Mouse (Mus musculus) heart, adult 2 months (tissue): ENCODE measurements around the gene Vmn1r32.

Experiments used
- CTCF ChIP-seq: fragments of 200-600 bp; IDR thresholded peaks from 2 replicates; pipeline ENCODE4 v1.8.1; 2022; ENCODE audit warnings: antibody characterized with exemption, mild to moderate bottlenecking, moderate library complexity
- EP300 ChIP-seq: fragments of 200-500 bp; IDR thresholded peaks from 2 replicates; pipeline ENCODE4 v1.6.1; 2011; ENCODE audit warnings: low read depth, low read length, control low read depth; ENCODE audit not compliant: insufficient read depth
- POLR2A ChIP-seq: fragments of 200-500 bp; IDR thresholded peaks from 2 replicates; pipeline ENCODE4 v1.6.1; 2011; ENCODE audit warnings: mild to moderate bottlenecking, low read depth, low read length, control low read depth; ENCODE audit not compliant: insufficient read depth

- no peak for TF ChIP-seq EP300
- no peak for TF ChIP-seq CTCF
- TF ChIP-seq POLR2A, result no peak
Measured at GRCm38 (mm10) chr6:66535966-66536365, 23.9 kb downstream of the Vmn1r32 start.
